Mouse (Mus musculus): ENCODE measurements at regions not wholly inside any gene's neighbourhood (a gene's known extent, or its start where the extent isn't known, plus 50 kb on each side); places are given as distances from the start of the nearest gene placed in this dataset.

- no peak for DNase-seq
- no peak overlapping the region for H3K4me3 ChIP-seq
- intact Hi-C loops (cut with DNase I): no loop called here
- H3K27ac ChIP-seq: no peak overlapping the region
- no peak for TF ChIP-seq CTCF (IDR thresholded peaks at IDR 0.05)
Measured at GRCm38 (mm10) chr2:27812946-27813345, 73.3 kb upstream of the Col5a1 start.

GRCm38 (mm10) chr2:27813370-27813769 is 72.9 kb upstream of the Col5a1 start:
- no peak overlapping the region for H3K4me3 ChIP-seq
- no peak overlapping the region for H3K27ac ChIP-seq

GRCm38 (mm10) chr2:27818656-27819055 is 67.6 kb upstream of the Col5a1 start:
- Histone ChIP-seq H3K4me3 (no peak overlapping the region), H3K27ac (peak overlapping the region; percentile 35; the same call in 1 of the 2 replicates)
- peak; percentile 51 for DNase-seq
- no peak for TF ChIP-seq CTCF (IDR thresholded peaks at IDR 0.05)
- intact Hi-C loops (cut with DNase I): loop anchor here (5.0 kb wide), 1 partner anchor 39 kb away; no protein-coding TSS in a partner anchor

More at GRCm38 (mm10) chr2:27813370-27813769, 72.9 kb upstream of the Col5a1 start:
- DNase-seq: peak; percentile 72
- TF ChIP-seq CTCF (IDR thresholded peaks at IDR 0.05): no peak
- intact Hi-C loops (cut with DNase I): no loop called here

DNA sequence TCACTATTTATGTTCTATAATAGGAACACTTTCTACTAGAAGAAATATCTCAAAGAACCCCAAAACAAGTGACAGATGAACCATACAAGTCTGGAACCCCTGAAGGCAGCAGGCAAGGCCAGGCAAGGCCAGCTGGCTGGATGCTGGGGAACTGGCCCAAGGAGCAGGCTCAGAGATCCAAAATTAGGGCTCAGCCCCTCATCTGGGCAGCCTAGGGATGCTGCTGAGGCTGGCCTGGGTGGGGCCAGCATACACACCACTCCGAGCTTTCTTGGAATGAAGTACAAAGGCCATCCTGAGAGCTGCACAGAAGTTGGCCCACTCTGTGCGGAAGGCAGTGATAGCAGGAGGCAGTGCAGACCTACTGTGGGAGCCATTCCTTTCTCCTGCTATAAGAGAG is 59.4 kb upstream of the Col5a1 start:
- no peak overlapping the region for H3K4me3 ChIP-seq
- DNase-seq: peak; percentile 65
- H3K27ac ChIP-seq: peak overlapping the region; percentile 71
- no peak for TF ChIP-seq CTCF (IDR thresholded peaks at IDR 0.05)
- intact Hi-C loops (cut with DNase I): no loop called here

DNA sequence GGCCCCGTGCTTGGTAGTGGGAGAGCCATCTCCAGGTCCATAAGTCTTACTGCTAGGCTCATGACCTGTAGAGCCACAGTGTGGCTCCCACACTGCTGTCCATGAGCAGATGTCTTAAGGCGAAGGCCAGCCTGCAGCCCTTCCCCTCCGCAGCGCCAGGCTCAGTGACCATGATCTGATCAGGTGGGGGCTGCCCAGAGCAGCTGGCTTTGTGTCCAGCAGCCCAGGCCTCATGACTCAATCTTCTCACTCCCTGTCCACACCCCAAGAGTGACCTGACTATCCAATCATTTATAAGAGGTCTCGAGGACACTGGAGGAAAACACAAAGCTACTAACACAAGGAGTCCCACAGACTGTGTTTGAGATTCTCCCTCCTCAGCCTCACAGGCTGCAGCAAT is 58.6 kb upstream of the Col5a1 start:
- peak; percentile 64 for DNase-seq

DNA sequence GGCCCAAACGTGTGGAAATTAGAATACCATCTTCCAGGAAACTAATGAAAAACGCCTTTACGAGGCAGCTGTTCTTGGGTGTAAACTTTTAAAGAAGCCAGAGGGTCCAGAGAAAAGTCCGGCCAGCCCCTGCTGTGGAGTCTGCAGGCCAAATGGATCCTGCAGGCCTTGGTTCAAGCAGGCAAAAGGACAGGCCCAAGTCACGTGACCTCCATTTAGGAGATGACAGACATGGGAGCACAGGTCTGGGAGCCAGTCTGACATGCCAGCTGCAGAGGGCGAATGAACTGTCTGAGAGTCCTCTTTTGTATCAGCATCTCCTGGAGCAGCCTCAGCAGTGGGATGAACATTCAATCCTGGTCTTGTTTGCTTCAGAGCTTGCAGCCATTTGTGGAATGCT is 58.0 kb upstream of the Col5a1 start:
- no peak for TF ChIP-seq CTCF (IDR thresholded peaks at IDR 0.05)
- peak overlapping the region; percentile 71 for H3K27ac ChIP-seq
- H3K4me3 ChIP-seq: no peak overlapping the region
- peak; percentile 27 for DNase-seq
- intact Hi-C loops (cut with DNase I): no loop called here

More for the DNA sequence above, 58.6 kb upstream of the Col5a1 start:
- no peak for TF ChIP-seq CTCF (IDR thresholded peaks at IDR 0.05)
- Histone ChIP-seq H3K4me3 (no peak overlapping the region), H3K27ac (peak overlapping the region; percentile 71)
- intact Hi-C loops (cut with DNase I): no loop called here

DNA sequence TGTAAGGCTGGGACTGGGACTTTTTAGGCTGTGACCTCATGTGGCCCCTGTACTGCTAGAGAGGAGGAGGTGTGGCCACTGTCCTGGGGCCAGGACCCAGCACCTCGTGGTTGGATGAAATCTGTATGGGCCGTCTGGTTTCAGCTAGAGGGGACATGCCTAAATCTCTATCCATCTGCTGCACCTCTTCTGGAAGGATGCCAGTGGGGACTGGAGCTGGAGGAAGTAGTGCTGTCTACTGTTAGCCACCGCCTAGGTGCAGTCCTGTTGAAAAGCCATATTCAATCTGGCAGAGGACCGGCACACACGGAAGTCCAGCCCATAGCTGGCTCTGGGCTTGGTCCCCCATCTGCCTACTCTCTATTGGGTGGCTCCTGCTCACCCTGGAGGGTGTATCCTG is 56.7 kb upstream of the Col5a1 start:
- intact Hi-C loops (cut with DNase I): no loop called here
- no peak overlapping the region for H3K4me3 ChIP-seq
- no peak for TF ChIP-seq CTCF (IDR thresholded peaks at IDR 0.05)

DNA sequence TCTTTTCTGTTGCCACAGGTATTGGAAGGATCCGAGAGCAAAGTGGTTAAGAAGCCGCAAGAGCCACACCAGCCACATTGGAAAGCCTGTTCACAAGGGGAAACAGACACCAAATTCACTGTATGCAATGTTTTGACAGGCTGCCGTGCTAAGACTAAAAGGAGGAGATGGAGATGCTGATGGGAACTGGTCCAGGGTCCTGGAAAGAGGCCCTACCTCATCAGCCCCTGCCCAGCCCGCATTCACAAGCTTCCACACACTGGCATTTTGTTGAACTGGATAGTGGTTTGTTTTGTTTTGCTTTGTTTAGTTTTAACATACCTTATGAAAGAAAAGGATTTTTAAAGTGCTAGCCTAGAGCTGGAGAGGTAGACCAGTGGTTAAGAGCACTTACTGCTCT is 51.3 kb upstream of the Col5a1 start:
- intact Hi-C loops (cut with DNase I): no loop called here
- DNase-seq: no peak
- no peak overlapping the region for H3K27ac ChIP-seq
- no peak for TF ChIP-seq CTCF (IDR thresholded peaks at IDR 0.05)
- H3K4me3 ChIP-seq: no peak overlapping the region

More for the DNA sequence above, 56.7 kb upstream of the Col5a1 start:
- DNase-seq: no peak
- no peak overlapping the region for H3K27ac ChIP-seq

DNA sequence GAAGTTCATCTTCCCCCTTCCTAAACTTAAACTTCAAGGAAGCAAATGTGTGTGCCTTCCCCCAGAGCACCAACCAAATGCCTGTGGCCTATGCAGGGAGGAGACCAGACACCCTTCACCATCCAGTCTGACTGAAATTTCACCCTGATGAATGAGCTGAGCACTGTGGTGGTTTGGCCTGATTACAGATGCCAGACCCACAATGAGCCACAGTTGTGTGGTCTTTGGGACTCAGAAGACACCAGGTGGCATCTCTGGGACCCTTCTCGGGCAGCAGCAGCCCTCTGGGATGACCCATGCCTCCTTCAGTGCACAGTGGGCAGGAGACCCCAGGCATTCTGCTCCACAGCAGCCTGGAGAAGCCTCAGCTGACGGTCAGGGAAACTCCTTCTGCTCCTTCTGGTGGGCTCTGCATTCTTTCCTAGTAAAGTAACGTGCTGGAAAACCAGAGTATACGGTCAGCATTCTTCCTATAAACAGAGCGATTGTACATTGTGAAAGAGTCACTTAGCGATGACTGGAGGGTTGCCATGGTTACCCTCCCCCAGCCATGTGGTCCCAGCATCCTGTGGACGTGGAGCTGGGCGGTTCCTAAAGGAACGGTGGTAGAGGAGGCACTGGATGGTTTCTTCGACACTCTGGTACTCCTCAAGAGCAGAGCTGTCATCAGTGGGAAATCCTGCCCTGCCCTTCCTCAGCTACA is 50.3 kb upstream of the Col5a1 start:
- no peak for TF ChIP-seq CTCF (IDR thresholded peaks at IDR 0.05)
- no peak for DNase-seq
- intact Hi-C loops (cut with DNase I): no loop called here
- Histone ChIP-seq H3K27ac (no peak overlapping the region), H3K4me3 (no peak overlapping the region)

All from gastrocnemius, adult 2 months (tissue).